In genomic region chr6:51761506-51761905, GRCm38 (mm10) we compare ENCODE assay signal across 13 mouse cellular contexts.
"Had no signal": no experiment of that assay in that cellular context is flagged by ENCODE, and none has a peak within 500 bp of the region (broad histone marks: within the 10 kb centered on the region; RNA-seq: fewer than 3 reads in every experiment).

No protein-coding gene starts in this region.

- H3K4me3 ChIP-seq: limb, embryonic 15.5 days; liver, embryonic 13.5 days; midbrain, embryonic 13.5 days; stomach, embryonic 15.5 days had no signal

- H3K27me3 ChIP-seq: midbrain, embryonic 13.5 days had no signal

- H3K4me1 ChIP-seq: limb, embryonic 15.5 days; liver, embryonic 13.5 days; stomach, embryonic 15.5 days had no signal

- H3K27ac ChIP-seq: limb, embryonic 15.5 days; liver, embryonic 13.5 days; midbrain, embryonic 13.5 days; stomach, embryonic 15.5 days had no signal

- H3K4me2 ChIP-seq: limb, embryonic 15.5 days; liver, embryonic 13.5 days; midbrain, embryonic 13.5 days; stomach, embryonic 15.5 days had no signal

- H3K9me3 ChIP-seq: limb, embryonic 15.5 days; liver, embryonic 13.5 days; midbrain, embryonic 13.5 days; stomach, embryonic 15.5 days had no signal

- H3K36me3 ChIP-seq: limb, embryonic 15.5 days; liver, embryonic 13.5 days; midbrain, embryonic 13.5 days; stomach, embryonic 15.5 days had no signal

- ATAC-seq: intestine, embryonic 16.5 days; liver, postnatal 0 days; midbrain, embryonic 13.5 days had no signal

- H3K9ac ChIP-seq: limb, embryonic 15.5 days; liver, embryonic 13.5 days; liver, postnatal 0 days; midbrain, embryonic 13.5 days; stomach, embryonic 15.5 days had no signal

- DNase-seq: kidney, adult 9 months; kidney, postnatal 14 days; layer of hippocampus, adult 9-11 months; layer of hippocampus, postnatal 36 days; liver, embryonic 13.5 days; liver, postnatal 0 days; right cerebral cortex, postnatal 14 days; thymus, adult 2 months; thymus, postnatal 25 days had no signal
